ENCODE assay signal across 8 mouse cellular contexts in the genomic region with DNA sequence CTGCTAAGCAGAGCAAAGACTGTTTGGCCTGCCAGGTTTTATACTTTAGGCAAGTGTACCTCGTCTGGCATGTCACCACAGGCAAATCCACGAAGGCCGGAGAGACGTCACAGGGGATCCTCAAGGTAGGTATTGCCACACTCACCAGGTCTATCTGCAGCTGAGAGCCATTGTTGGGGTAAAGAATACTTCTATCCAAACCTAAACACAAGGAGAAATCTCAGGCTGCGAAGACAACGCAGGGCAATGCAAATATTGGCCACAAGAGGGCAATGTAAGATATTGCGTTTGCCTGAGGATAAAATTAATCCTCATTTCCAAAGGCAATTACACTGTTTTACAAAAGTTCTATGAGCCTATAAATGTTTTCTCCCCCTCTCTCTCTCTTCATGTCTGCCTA. TPM values are rescaled to one million over a fixed set of nuclear protein-coding genes. Genes with fewer than 3 reads are reported as not detected.
DNase-seq lines count a peak whose midpoint lies in the region; ATAC-seq lines count a peak whose summit lies in the region.

No protein-coding gene starts in this region.

- ATAC-seq in heart, embryonic 12.5 days (ENCODE audit: insufficient number of reproducible peaks, low FRiP score) = no peak
- ATAC-seq in embryonic facial prominence, embryonic 11.5 days (replicated peaks; ENCODE audit: insufficient number of reproducible peaks, low FRiP score, low TSS enrichment, low read depth) = no peak

- no peaks in the 10 kb centered on the region for H3K4me1 ChIP-seq in heart, embryonic 12.5 days (replicated peaks)
- H3K4me1 ChIP-seq in embryonic facial prominence, embryonic 11.5 days (ENCODE audit: control insufficient read depth, insufficient read depth, low read length) = no peaks in the 10 kb centered on the region

- no peak overlapping the region for H3K27ac ChIP-seq in heart, embryonic 12.5 days (ENCODE audit: poor library complexity, severe bottlenecking)
- H3K27ac ChIP-seq in embryonic facial prominence, embryonic 11.5 days (replicated peaks; ENCODE audit: low read depth, low read length) = no peak overlapping the region

- H3K27me3 ChIP-seq in heart, embryonic 12.5 days (replicated peaks) = no peaks in the 10 kb centered on the region
- no peaks in the 10 kb centered on the region for H3K27me3 ChIP-seq in embryonic facial prominence, embryonic 11.5 days (ENCODE audit: control insufficient read depth, insufficient read depth, low read length)
- no peaks in the 10 kb centered on the region for H3K27me3 ChIP-seq in splenic B cell, adult 2 months (ENCODE audit: control insufficient read depth, insufficient read depth, low read length, poor library complexity, severe bottlenecking)

- peak; percentile 1 to 24 for DNase-seq in heart, adult 18-20 months
- peak; percentile 43 for DNase-seq in urinary bladder, postnatal 25 days (ENCODE audit: low spot score)
- DNase-seq in urinary bladder, postnatal 10 days (ENCODE audit: low spot score) = no peak
- peak; percentile 73 for DNase-seq in embryonic facial prominence, embryonic 11.5 days (ENCODE audit: low spot score)
- peak; percentile 66 for DNase-seq in kidney, postnatal 10 days
- DNase-seq in lung, postnatal 14 days = peak; percentile 28
- DNase-seq in splenic B cell, adult 2 months (ENCODE audit: low read depth, low spot score) = peak; percentile 6

- H3K4me3 ChIP-seq in heart, embryonic 12.5 days = no peak overlapping the region
- H3K4me3 ChIP-seq in embryonic facial prominence, embryonic 11.5 days (ENCODE audit: low read depth, low read length) = no peak overlapping the region

- no peaks in the 10 kb centered on the region for H3K36me3 ChIP-seq in heart, embryonic 12.5 days
- no peaks in the 10 kb centered on the region for H3K36me3 ChIP-seq in embryonic facial prominence, embryonic 11.5 days (replicated peaks; ENCODE audit: control insufficient read depth, insufficient read depth, low read depth, low read length)
- no peaks in the 10 kb centered on the region for H3K36me3 ChIP-seq in splenic B cell, adult 2 months (ENCODE audit: control insufficient read depth, insufficient read depth, low read length, poor library complexity, severe bottlenecking)

- no peak overlapping the region for H3K9ac ChIP-seq in heart, embryonic 12.5 days
- no peak overlapping the region for H3K9ac ChIP-seq in embryonic facial prominence, embryonic 11.5 days (replicated peaks; ENCODE audit: low read length)

- no peak overlapping the region for H3K4me2 ChIP-seq in heart, embryonic 12.5 days
- H3K4me2 ChIP-seq in embryonic facial prominence, embryonic 11.5 days (ENCODE audit: low read depth, low read length) = no peak overlapping the region

- no peaks in the 10 kb centered on the region for H3K9me3 ChIP-seq in heart, embryonic 12.5 days (replicated peaks)
- H3K9me3 ChIP-seq in embryonic facial prominence, embryonic 11.5 days (replicated peaks; ENCODE audit: control insufficient read depth, low read length) = no peaks in the 10 kb centered on the region

- 23% methylated on average over 7 of the region's 7 CpGs for WGBS in heart, embryonic 12.5 days
- WGBS in embryonic facial prominence, embryonic 11.5 days = 28% methylated on average over 7 of the region's 7 CpGs

RNA-seq across cellular contexts. Expression of a gene that starts 5.2 kb away (rescaled TPM):
- not detected for total RNA-seq in heart, adult 18-20 months (2021)
- polyA plus RNA-seq in heart, embryonic 12.5 days (2016; fragmentation: Nextera tagmentation; extraction: Ambion mirVana) = not detected in 2 replicates
- not detected in 2 replicates for polyA plus RNA-seq in embryonic facial prominence, embryonic 11.5 days (2014; fragmentation: Nextera tagmentation; extraction: Ambion mirVana)
